Mouse (Mus musculus) midbrain, postnatal 0 days (tissue): ENCODE measurements around the gene Ppil6. TPM values are rescaled to one million over a fixed set of nuclear protein-coding genes. Genes with fewer than 3 reads are reported as not detected.

Source experiments
- ATAC-seq: fragments of 200-750 bp; cut with Nextera tagmentation; 2 replicates; pipeline ENCODE4 v1.8.0; 2017; ENCODE audit warnings: moderate number of reproducible peaks, mild to moderate bottlenecking, moderate TSS enrichment, moderate library complexity; ENCODE audit not compliant: low FRiP score
- DNase-seq: peaks from one replicate; pipeline ENCODE4 v3.0.0-alpha.2; 2015; ENCODE audit warnings: low spot score
- H3K27ac ChIP-seq: fragments of 300-500 bp; sonication (generic); 2 replicates; pipeline ENCODE4 v1.5.1; 2014; ENCODE audit warnings: low read depth, mild to moderate bottlenecking, low read length, mixed read lengths
- H3K27me3 ChIP-seq: fragments of 300-500 bp; sonication (generic); 2 replicates; pipeline ENCODE4 v1.6.1; 2014; ENCODE audit warnings: low read length, control low read depth, mixed read lengths; ENCODE audit not compliant: insufficient read depth
- H3K36me3 ChIP-seq: fragments of 300-500 bp; sonication (generic); 2 replicates; pipeline ENCODE4 v1.6.1; 2014; ENCODE audit warnings: low read length, control low read depth, mixed read lengths; ENCODE audit not compliant: insufficient read depth
- H3K4me1 ChIP-seq: fragments of 300-500 bp; sonication (generic); 2 replicates; pipeline ENCODE4 v1.6.1; 2014; ENCODE audit warnings: mild to moderate bottlenecking, control low read depth, antibody characterized with exemption, low read length, mixed read lengths; ENCODE audit not compliant: insufficient read depth
- H3K4me2 ChIP-seq: fragments of 300-500 bp; sonication (generic); 2 replicates; pipeline ENCODE4 v1.6.1; 2014; ENCODE audit warnings: low read depth, mild to moderate bottlenecking, low read length, mixed read lengths; ENCODE audit not compliant: poor library complexity, severe bottlenecking
- H3K4me3 ChIP-seq: fragments of 300-500 bp; sonication (generic); 2 replicates; pipeline ENCODE4 v1.5.1; 2014; ENCODE audit warnings: low read depth, mild to moderate bottlenecking, low read length, moderate library complexity
- H3K9ac ChIP-seq: fragments of 300-500 bp; sonication (generic); replicated peaks from 2 replicates; pipeline ENCODE4 v1.6.1; 2014; ENCODE audit warnings: mild to moderate bottlenecking, low read length, moderate library complexity, mixed read lengths; ENCODE audit not compliant: poor library complexity, severe bottlenecking
- H3K9me3 ChIP-seq: fragments of 300-500 bp; sonication (generic); 2 replicates; pipeline ENCODE4 v1.6.1; 2016; ENCODE audit warnings: low read length, control low read depth
- CTCF ChIP-seq: IDR thresholded peaks from 2 replicates; pipeline ENCODE4 v1.5.1; 2016; ENCODE audit warnings: antibody characterized with exemption, mild to moderate bottlenecking
- WGBS: fragments of 180-500 bp; shearing (Covaris S2); extraction: QIAGEN DNeasy Blood & Tissue Kit; methylation state at CpG from one replicate; pipeline ENCODE4 v1.1.7; 2014; 5-methylcytosine and 5-hydroxymethylcytosine counted together
- polyA plus RNA-seq: library from polyadenylated mRNA; unstranded; fragments of >200 nt; fragmentation: Nextera tagmentation; extraction: Ambion mirVana; gene quantifications from 2 replicates; pipeline ENCODE4 v1.2.1, GENCODE M21; 2015
- total RNA-seq: library from RNA; depleted of rRNA; stranded (reverse); fragments of >200 nt; gene quantifications from 2 replicates; pipeline ENCODE4 v1.2.3, GENCODE M21; 2014

The Ppil6 gene
- total and polyA plus RNA-seq, 2 experiments from 2014 or later, result 2.3 to 5.3 TPM

- H3K27me3 ChIP-seq, result no peaks in the 10 kb centered on the region
- ATAC-seq, result no peak
- H3K36me3 ChIP-seq, result no peaks in the 10 kb centered on the region
- H3K4me2 ChIP-seq, result no peak overlapping the region
- no peak overlapping the region for H3K9ac ChIP-seq
- DNase-seq, result no peak
- no peaks in the 10 kb centered on the region for H3K9me3 ChIP-seq
- H3K27ac ChIP-seq, result no peak overlapping the region
- no peaks in the 10 kb centered on the region for H3K4me1 ChIP-seq
- no peak overlapping the region for H3K4me3 ChIP-seq
- no peak for TF ChIP-seq CTCF
These were observed 24.7 kb downstream of the Ppil6 start for GRCm38 (mm10) chr10:41514921-41515320.

GRCm38 (mm10) chr10:41518508-41518980 is 28.3 kb downstream of the Ppil6 start:
- H3K9me3 ChIP-seq, result no peaks in the 10 kb centered on the region
- H3K4me2 ChIP-seq, result peak overlapping the region; percentile 87
- H3K9ac ChIP-seq, result peak overlapping the region; percentile 88
- H3K27ac ChIP-seq, result peak overlapping the region; percentile 98
- ATAC-seq (peak; percentile 45), DNase-seq (peak; percentile 92)
- H3K36me3 ChIP-seq, result no peaks in the 10 kb centered on the region
- H3K4me3 ChIP-seq, result peak overlapping the region; percentile 93
- H3K4me1 ChIP-seq, result peaks cover 10% of the 10 kb centered on the region; the same call in 1 of the 2 replicates
- peak; percentile 80 for TF ChIP-seq CTCF
- WGBS, result under 1% methylated on average over 23 of the region's 23 CpGs
- no peaks in the 10 kb centered on the region for H3K27me3 ChIP-seq

- ATAC-seq (peak; percentile 93), DNase-seq (peak; percentile 96)
- Histone ChIP-seq H3K4me2 (peak within 1 kb of the TSS; percentile 87), H3K27me3 (no peaks in the 10 kb centered on the region), H3K9me3 (no peaks in the 10 kb centered on the region), H3K9ac (peak within 1 kb of the TSS; percentile 88), H3K27ac (peak within 1 kb of the TSS; percentile 98), H3K4me1 (peaks cover 10% of the 10 kb centered on the region; the same call in 1 of the 2 replicates), H3K36me3 (no peaks in the 10 kb centered on the region), H3K4me3 (peak within 1 kb of the TSS; percentile 93)
- TF ChIP-seq CTCF, result no peak
- under 1% methylated on average over 56 of the region's 69 CpGs for WGBS
These were observed 28.9 kb downstream of the Ppil6 start, which contains the start of gene Cd164 for GRCm38 (mm10) chr10:41518981-41519618. Cd164 (plus strand) TSS chr10:41519414.

GRCm38 (mm10) chr10:41519640-41520409 is 29.6 kb downstream of the Ppil6 start:
- H3K27ac ChIP-seq, result peak overlapping the region; percentile 98
- DNase-seq, result peak; percentile 36
- no peaks in the 10 kb centered on the region for H3K27me3 ChIP-seq
- ATAC-seq, result peak; percentile 70
- no peaks in the 10 kb centered on the region for H3K36me3 ChIP-seq
- WGBS, result under 1% methylated on average over 60 of the region's 65 CpGs
- peak overlapping the region; percentile 93 for H3K4me3 ChIP-seq
- TF ChIP-seq CTCF, result no peak
- peak overlapping the region; percentile 88 for H3K9ac ChIP-seq
- H3K4me2 ChIP-seq, result peak overlapping the region; percentile 87
- peaks cover 10% of the 10 kb centered on the region; the same call in 1 of the 2 replicates for H3K4me1 ChIP-seq
- H3K9me3 ChIP-seq, result no peaks in the 10 kb centered on the region

- Histone ChIP-seq H3K27me3 (no peaks in the 10 kb centered on the region), H3K4me3 (peak overlapping the region; percentile 93), H3K9ac (no peak overlapping the region), H3K36me3 (no peaks in the 10 kb centered on the region), H3K4me1 (peaks cover 10% of the 10 kb centered on the region; the same call in 1 of the 2 replicates), H3K27ac (no peak overlapping the region), H3K9me3 (no peaks in the 10 kb centered on the region), H3K4me2 (peak overlapping the region; percentile 87)
- TF ChIP-seq CTCF, result no peak
- ATAC-seq (no peak), DNase-seq (no peak)
- WGBS, result 7% methylated on average over 5 of the region's 5 CpGs
These were observed 30.1 kb downstream of the Ppil6 start for GRCm38 (mm10) chr10:41520410-41520673.

- no peak for TF ChIP-seq CTCF
- no peak overlapping the region for H3K4me2 ChIP-seq
- H3K9me3 ChIP-seq, result no peaks in the 10 kb centered on the region
- H3K36me3 ChIP-seq, result 0 out of 2 replicates have a peak, but pooled peaks cover 3% of the 10 kb centered on the region
- H3K4me1 ChIP-seq, result peaks cover 10% of the 10 kb centered on the region; the same call in 1 of the 2 replicates
- ATAC-seq, result no peak
- no peak for DNase-seq
- no peak overlapping the region for H3K4me3 ChIP-seq
- no peak overlapping the region for H3K27ac ChIP-seq
- H3K27me3 ChIP-seq, result no peaks in the 10 kb centered on the region
- WGBS, result 82% methylated on average over 3 of the region's 3 CpGs
- no peak overlapping the region for H3K9ac ChIP-seq
These were observed 33.1 kb downstream of the Ppil6 start for GRCm38 (mm10) chr10:41523386-41523785.
